Comparison of ENCODE assay signal across 11 mouse cellular contexts in genomic region chr3:28550497-28551093, GRCm38 (mm10).
A peak's percentile ranks its signal among the peaks of the same experiment; 100 is the strongest.
DNase-seq lines count a peak whose midpoint lies in the region; ATAC-seq lines count a peak whose summit lies in the region.
"Had no signal": no experiment of that assay in that cellular context is flagged by ENCODE, and none has a peak within 500 bp of the region (broad histone marks: within the 10 kb centered on the region; RNA-seq: fewer than 3 reads in every experiment).

No protein-coding gene starts in this region.

- no peaks in the 10 kb centered on the region for H3K9me3 ChIP-seq in hindbrain, embryonic 15.5 days
- no peaks in the 10 kb centered on the region for H3K9me3 ChIP-seq in hindbrain, embryonic 12.5 days (replicated peaks)
- H3K9me3 ChIP-seq in hindbrain, embryonic 16.5 days (ENCODE audit: control insufficient read depth, low read length) = no peaks in the 10 kb centered on the region
- H3K9me3 ChIP-seq in neural tube, embryonic 14.5 days (ENCODE audit: control insufficient read depth, low read length) = no peaks in the 10 kb centered on the region
- H3K9me3 ChIP-seq: heart, embryonic 15.5 days had no signal

- no peaks in the 10 kb centered on the region for H3K27me3 ChIP-seq in hindbrain, embryonic 15.5 days
- H3K27me3 ChIP-seq in hindbrain, embryonic 12.5 days = no peaks in the 10 kb centered on the region
- H3K27me3 ChIP-seq in hindbrain, embryonic 16.5 days (replicated peaks; ENCODE audit: control insufficient read depth, insufficient read depth, low read length) = no peaks in the 10 kb centered on the region
- H3K27me3 ChIP-seq in neural tube, embryonic 14.5 days (ENCODE audit: control insufficient read depth, insufficient read depth, low read length) = no peaks in the 10 kb centered on the region

- H3K4me3 ChIP-seq in hindbrain, embryonic 15.5 days = no peak overlapping the region
- no peak overlapping the region for H3K4me3 ChIP-seq in hindbrain, embryonic 12.5 days
- H3K4me3 ChIP-seq in hindbrain, embryonic 16.5 days (ENCODE audit: low read length) = no peak overlapping the region
- no peak overlapping the region for H3K4me3 ChIP-seq in neural tube, embryonic 14.5 days (ENCODE audit: low read depth, low read length)
- H3K4me3 ChIP-seq: erythroblast, embryonic 14.5 days; heart, embryonic 15.5 days had no signal

- peaks cover 42% of the 10 kb centered on the region for H3K4me1 ChIP-seq in hindbrain, embryonic 15.5 days (replicated peaks)
- H3K4me1 ChIP-seq in hindbrain, embryonic 12.5 days = peaks cover 29% of the 10 kb centered on the region
- H3K4me1 ChIP-seq in hindbrain, embryonic 16.5 days (ENCODE audit: control insufficient read depth, insufficient read depth, low read depth, low read length) = peaks cover 13% of the 10 kb centered on the region
- H3K4me1 ChIP-seq in neural tube, embryonic 14.5 days (ENCODE audit: control insufficient read depth, insufficient read depth, low read length) = 0 out of 2 replicates have a peak, but pooled peaks cover 2% of the 10 kb centered on the region

- 25% methylated on average over 6 of the region's 6 CpGs for WGBS in hindbrain, embryonic 15.5 days
- WGBS in hindbrain, embryonic 12.5 days = 44% methylated on average over 6 of the region's 6 CpGs
- WGBS in hindbrain, embryonic 16.5 days = 18% methylated on average over 6 of the region's 6 CpGs
- 34% methylated on average over 6 of the region's 6 CpGs for WGBS in neural tube, embryonic 14.5 days

- peak; percentile 66 for ATAC-seq in hindbrain, embryonic 15.5 days (ENCODE audit: low FRiP score, low read depth)
- ATAC-seq in hindbrain, embryonic 12.5 days (ENCODE audit: low FRiP score) = no peak
- peak; percentile 65 for ATAC-seq in hindbrain, embryonic 16.5 days
- ATAC-seq in neural tube, embryonic 14.5 days (ENCODE audit: low read depth) = 0 out of 2 replicates have a peak, but pooled peaks have one; percentile 33
- ATAC-seq in megakaryocyte, adult 5-6 weeks (ENCODE audit: poor library complexity, severe bottlenecking) = no peak
- no peak for ATAC-seq in erythroblast, adult 5-6 weeks (replicated peaks; ENCODE audit: low FRiP score, poor library complexity, severe bottlenecking)

- H3K36me3 ChIP-seq in hindbrain, embryonic 15.5 days = peaks cover 6% of the 10 kb centered on the region; the same call in 1 of the 2 replicates
- 0 out of 2 replicates have a peak, but pooled peaks cover 3% of the 10 kb centered on the region for H3K36me3 ChIP-seq in hindbrain, embryonic 12.5 days
- H3K36me3 ChIP-seq in hindbrain, embryonic 16.5 days (ENCODE audit: control insufficient read depth, insufficient read depth, low read length) = no peaks in the 10 kb centered on the region
- H3K36me3 ChIP-seq in neural tube, embryonic 14.5 days (ENCODE audit: control insufficient read depth, insufficient read depth, low read length) = no peaks in the 10 kb centered on the region; the same call in 1 of the 2 replicates
- H3K36me3 ChIP-seq: heart, embryonic 15.5 days had no signal

- peak; percentile 85 for DNase-seq in cerebellum, adult 11-12 months
- no peak for DNase-seq in Muller cell, postnatal 12 days (ENCODE audit: inconsistent ontology term)
- DNase-seq: kidney, postnatal 4 days had no signal

- H3K4me2 ChIP-seq in hindbrain, embryonic 15.5 days = no peak overlapping the region
- no peak overlapping the region for H3K4me2 ChIP-seq in hindbrain, embryonic 12.5 days (replicated peaks)
- no peak overlapping the region for H3K4me2 ChIP-seq in hindbrain, embryonic 16.5 days (ENCODE audit: low read length)
- no peak overlapping the region for H3K4me2 ChIP-seq in neural tube, embryonic 14.5 days (ENCODE audit: low read depth, low read length)
- H3K4me2 ChIP-seq: heart, embryonic 15.5 days had no signal

- H3K27ac ChIP-seq in hindbrain, embryonic 15.5 days (replicated peaks) = 0 out of 2 replicates have a peak overlapping the region, but pooled peaks have one; percentile 18
- H3K27ac ChIP-seq in hindbrain, embryonic 12.5 days = no peak overlapping the region
- peak overlapping the region; percentile 45; the same call in 1 of the 2 replicates for H3K27ac ChIP-seq in hindbrain, embryonic 16.5 days (ENCODE audit: low read depth, low read length)
- no peak overlapping the region for H3K27ac ChIP-seq in neural tube, embryonic 14.5 days (ENCODE audit: low read depth, low read length)
- H3K27ac ChIP-seq: heart, embryonic 15.5 days had no signal

- H3K9ac ChIP-seq in hindbrain, embryonic 15.5 days = no peak overlapping the region
- no peak overlapping the region for H3K9ac ChIP-seq in hindbrain, embryonic 12.5 days
- H3K9ac ChIP-seq in hindbrain, embryonic 16.5 days (ENCODE audit: low read depth, low read length) = no peak overlapping the region
- no peak overlapping the region for H3K9ac ChIP-seq in neural tube, embryonic 14.5 days (replicated peaks; ENCODE audit: low read depth, low read length)
- H3K9ac ChIP-seq: heart, embryonic 15.5 days had no signal

Comparison
In these comparisons a context has a peak if more than half of its experiments do, and no peak if none do; other contexts are left out.
1. ATAC-seq: peak in hindbrain, embryonic 15.5 days (single experiment), hindbrain, embryonic 16.5 days (single experiment) and neural tube, embryonic 14.5 days (single experiment); none in hindbrain, embryonic 12.5 days (single experiment), megakaryocyte, adult 5-6 weeks (single experiment) and erythroblast, adult 5-6 weeks (single experiment).
2. H3K27ac ChIP-seq: peak in hindbrain, embryonic 15.5 days (single experiment) and hindbrain, embryonic 16.5 days (single experiment); none in hindbrain, embryonic 12.5 days (single experiment) and neural tube, embryonic 14.5 days (single experiment).